Mouse (Mus musculus) induced T-regulatory cell, adult 2 months (primary cell): Measurements from ENCODE around the gene Asf1b.
"Not testable (repeated sequence)": the region's sequence is repeated elsewhere in the genome, so short reads cannot be mapped to it uniquely, and the experiment has no call there.

ENCODE experiments used
- DNase-seq: peaks from one replicate; pipeline ENCODE4 v3.0.0-alpha.2; 2012; ENCODE audit warnings: low read depth

Asf1b gene

DNA sequence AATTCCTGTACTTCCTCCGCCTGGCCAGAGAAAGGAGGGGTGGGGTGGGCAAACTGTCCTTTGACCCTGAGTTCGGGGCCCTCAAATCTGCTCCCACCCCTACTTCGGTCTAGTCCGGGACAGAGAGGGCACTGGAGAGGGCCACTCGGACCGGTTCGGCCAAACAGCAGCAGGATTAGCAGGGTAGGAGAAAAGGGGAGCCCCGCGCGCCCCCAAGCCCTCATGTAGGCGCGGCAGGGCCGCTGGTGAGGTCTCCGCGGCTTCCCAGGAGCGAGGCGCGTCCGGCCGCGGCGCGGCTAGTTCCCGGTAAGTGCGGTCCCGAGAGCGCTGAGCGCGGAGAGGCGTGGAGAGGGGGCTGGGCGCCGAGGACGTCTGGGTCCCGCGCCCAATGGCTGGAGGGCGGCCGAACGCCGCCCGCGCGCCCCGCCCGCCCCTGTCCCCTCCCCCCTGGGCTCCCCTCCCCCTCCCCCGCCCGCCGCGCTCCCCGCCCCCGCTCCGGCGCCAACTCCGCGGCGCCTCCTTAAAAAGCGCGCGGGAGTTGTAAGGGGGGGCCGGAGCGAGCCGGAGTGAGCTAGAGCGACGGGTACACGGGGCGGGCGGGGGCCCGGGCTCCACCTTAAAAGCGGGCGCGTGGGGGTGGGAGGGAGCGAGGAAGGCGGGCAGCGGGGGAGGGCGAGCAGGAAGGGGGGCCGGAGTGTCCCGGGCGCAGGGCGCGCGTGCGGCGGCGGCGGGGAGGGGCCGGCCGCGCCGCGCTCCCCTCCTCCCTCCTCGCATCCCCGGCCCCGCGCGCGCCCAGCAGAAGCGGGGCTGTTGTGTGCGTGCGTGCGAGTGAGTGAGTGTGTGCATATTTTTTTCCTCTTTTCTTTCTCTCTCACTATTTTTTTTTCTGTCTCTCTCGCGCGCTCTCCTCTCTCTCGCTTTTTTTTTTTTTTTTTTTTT lies 41.5 kb downstream of the Asf1b start:
- peak; percentile 80 for DNase-seq

DNA sequence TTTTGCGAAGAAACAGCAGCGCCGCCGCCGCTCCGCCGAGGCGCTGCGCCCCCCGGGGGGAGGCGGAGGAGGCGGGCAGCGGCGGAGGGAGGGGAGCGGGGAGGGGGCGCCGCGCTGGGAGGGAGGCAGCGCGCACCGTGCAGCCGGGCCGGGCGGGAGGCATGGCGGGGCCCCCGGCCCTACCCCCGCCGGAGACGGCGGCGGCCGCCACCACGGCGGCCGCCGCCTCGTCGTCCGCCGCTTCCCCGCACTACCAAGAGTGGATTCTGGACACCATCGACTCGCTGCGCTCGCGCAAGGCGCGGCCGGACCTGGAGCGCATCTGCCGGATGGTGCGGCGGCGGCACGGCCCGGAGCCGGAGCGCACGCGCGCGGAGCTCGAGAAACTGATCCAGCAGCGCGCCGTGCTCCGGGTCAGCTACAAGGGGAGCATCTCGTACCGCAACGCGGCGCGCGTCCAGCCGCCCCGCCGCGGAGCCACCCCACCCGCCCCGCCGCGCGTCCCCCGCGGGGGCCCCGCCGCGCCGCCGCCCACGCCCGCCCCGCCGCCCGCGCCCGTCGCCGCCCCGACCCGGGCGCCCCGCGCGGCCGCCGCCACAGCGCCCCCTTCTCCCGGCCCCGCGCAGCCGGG lies 42.3 kb downstream of the Asf1b start, which contains the start of gene Samd1:
Samd1 (plus strand) TSS at position 162 of the 631 bp plus-strand sequence.
- DNase-seq, result peak; percentile 66

DNA sequence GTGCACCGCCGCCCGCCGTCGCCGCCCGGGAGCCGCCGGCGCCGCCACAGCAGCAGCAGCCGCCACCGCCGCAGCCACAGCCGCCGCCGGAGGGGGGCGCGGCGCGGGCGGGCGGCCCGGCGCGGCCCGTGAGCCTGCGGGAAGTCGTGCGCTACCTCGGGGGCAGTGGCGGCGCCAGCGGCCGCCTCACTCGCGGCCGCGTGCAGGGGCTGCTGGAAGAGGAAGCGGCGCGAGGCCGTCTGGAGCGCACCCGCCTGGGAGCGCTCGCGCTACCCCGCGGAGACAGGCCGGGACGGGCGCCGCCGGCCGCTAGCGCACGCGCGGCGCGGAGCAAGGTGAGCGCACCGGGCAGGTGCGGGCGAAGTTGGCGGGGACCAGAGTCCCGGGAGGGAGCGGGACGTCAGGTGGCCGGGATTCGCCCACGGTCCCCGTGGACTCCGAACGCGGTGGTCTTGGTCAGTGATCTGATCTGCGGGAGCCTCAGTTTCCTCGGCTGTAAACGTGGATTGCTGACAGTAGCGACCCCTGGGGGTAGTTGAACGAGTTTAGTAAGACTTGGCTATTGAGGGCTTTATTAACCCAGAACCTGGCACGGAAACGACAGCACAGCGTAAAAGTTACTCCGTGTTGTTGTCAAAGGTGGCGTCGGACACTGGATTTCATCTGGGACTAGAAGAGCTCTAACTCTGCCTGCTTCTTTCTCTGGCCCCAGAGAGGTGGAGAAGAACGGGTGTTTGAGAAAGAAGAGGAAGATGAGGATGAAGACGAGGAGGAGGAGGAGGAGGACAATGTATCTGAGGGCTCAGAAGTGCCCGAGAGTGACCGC lies 43.1 kb downstream of the Asf1b start:
- DNase-seq, result peak; percentile 87

DNA sequence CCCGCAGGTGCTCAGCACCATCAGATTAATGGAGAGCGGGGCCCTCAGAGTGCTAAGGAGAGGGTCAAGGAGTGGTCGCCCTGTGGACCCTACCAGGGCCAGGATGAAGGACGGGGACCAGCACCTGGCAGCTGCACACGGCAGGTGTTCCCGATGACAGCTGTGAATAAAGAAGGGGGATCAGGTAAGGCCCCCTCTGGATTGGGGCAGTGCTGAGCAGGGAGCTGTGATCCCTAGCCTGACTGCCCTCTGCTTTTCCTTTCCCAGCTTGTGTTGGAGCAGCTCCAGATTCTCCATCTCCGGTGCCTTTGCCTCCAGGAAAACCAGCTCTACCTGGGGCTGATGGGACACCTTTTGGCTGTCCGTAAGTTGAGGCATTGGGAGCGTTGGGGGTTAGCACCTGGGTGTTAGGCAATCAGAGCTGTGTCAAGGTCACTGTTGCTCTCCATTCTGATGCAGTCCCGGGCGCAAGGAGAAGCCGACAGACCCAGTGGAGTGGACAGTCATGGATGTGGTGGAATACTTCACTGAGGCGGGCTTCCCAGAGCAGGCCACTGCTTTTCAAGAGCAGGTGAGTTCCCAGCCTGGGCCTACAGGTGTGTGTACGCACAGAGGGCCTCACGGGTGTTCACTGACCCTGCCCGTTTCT lies 43.9 kb downstream of the Asf1b start:
- DNase-seq, result no peak

DNA sequence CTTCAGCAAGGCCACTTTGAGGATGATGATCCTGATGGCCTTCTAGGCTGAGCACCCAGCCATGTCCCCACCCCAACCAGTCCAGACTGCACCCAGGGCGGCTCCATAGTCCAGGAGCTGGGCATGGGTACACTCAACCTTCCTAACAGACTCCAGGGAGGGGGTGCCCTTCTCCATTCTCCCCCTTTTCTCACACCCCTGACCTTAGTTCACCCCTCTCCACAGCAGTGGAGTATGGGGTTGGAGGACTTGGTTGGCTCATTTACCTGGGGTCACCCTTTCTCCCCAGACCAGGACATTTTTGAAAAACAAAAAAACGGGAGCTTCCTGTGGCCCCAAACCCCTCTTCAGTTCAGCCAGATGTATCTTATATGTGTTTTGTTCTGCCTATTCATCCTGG lies 44.5 kb downstream of the Asf1b start:
- DNase-seq, result no peak

DNA sequence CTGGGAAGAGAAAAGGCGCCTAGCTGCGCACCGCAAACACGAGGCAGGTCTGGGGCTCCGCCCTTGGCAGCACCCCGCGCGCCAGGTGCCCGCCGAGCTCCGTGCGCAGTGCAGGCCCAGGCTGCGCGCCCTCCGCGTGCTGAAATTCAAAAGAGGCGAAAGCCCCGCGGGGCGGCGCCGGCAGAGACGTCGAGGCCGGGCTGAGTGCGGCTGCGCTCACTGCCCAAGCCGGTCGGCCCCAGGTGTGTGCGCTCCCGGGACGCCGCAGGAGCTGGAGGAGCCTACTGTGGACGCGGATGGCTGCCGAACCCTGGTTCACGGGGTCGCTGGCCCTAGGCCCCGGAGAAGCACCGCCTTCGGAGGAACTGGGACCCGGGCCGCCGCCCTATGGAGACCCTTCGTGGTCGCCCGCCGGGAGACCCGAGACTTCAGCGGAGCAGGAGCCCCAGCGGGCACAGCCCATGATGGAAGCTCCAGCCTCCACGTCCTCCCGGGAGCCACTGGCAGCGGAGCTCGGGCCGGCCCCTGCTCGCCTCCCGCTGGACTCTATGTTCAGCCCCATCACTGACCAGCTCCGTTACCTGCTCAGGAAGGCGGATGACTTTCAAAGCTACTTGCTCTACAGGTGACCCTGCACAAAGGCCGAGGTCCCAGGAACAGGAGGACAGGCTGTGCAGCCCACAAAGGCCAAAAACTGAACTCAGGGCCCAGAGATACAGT lies 46.1 kb downstream of the Asf1b start, which contains the start of gene 1700067K01Rik:
1700067K01Rik (plus strand) TSS at position 222 of the 720 bp plus-strand sequence.
- no peak for DNase-seq

DNA sequence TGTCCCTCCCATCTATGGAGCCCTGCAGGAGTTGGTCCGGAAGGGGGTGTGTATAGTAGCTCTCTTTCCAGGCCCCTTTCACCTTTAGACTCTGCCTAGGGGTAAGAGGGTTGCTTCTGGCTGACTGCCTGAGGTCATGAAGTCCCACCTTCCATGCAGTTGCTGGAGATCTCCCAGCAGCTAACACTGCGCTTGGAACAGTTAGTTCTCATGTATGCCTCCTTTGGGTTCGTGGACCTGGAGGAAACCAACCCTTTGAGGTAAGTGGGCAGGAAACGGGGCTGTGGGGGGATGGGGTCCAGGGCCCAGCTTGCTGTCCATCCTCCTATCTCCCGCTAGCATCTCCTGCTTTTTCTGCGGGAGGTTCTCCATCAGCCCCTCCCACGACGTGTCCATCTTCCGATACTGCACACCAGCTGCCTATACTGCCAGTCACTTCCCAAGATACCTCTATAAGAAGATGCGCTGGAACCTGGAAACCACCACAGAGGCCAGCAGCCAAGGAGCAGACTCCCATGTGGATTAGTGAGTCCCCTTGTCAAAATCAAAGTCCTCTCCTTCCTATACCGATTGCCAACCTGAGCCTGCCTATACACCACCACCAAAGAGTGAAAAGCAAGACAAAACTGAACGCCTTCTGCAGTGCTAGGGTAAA lies 47.8 kb downstream of the Asf1b start:
- no peak for DNase-seq

DNA sequence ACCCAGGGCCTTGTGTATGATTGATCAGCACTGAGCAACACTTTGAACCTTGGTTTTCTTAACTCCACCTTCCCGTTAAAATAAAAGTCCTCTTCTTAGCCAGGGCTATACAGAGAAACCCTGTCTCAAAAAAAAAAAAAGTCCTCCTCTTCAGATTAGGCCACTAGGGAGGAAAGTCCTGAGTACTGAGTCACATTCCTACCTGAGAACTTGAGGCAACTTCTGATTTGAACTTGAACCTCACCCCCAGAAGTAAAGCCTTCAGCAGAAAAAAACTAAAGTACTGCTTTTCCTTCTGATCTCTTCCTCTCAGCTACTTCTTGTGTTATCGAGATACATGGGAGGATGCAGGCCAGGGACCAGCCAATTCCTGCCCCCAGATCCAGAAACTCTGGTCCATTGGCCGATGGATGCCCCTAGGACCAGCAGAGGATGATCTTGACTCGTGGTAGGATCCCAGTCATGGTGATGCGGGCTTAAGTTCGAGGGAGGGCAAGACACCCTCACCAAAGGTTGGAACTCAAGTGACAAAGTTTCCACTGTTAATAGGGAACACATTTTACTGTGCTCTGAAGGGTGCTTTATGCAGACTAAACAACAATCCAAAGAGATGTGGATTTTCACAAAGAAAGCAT lies 48.4 kb downstream of the Asf1b start:
- no peak for DNase-seq

DNA sequence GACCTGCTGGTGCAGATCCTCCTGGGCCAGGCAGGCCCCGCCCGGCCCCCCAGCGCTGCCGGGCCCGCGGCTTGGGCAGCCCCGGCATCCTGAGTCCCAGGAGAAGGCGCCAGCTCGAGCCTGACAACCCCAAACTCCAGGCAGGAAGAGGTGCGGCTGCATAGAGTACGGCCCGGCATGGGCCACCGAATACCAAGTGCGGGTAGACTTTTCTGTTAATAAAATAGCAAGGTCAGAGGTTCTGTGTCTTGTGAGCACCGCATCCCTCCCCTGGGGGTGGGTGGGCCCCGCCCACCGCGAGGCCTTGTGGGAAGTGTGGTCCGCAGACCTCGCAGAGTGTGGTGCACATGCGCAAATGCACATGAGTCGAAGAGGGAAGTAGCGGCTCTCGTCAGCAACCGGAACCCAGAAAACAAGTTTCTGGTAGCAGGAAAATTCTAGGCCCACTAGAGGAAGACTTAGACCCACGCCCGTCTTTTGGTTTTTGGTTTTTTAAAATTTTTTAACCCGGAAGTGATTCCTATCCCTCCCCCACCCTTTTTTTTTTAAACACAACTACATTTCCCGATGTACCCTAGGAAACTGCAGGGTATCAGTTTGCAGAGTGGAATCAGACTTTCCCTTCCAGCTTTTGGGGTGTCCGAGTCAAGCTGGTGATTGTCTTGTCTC lies 49.4 kb downstream of the Asf1b start:
- DNase-seq, result peak; percentile 98

DNA sequence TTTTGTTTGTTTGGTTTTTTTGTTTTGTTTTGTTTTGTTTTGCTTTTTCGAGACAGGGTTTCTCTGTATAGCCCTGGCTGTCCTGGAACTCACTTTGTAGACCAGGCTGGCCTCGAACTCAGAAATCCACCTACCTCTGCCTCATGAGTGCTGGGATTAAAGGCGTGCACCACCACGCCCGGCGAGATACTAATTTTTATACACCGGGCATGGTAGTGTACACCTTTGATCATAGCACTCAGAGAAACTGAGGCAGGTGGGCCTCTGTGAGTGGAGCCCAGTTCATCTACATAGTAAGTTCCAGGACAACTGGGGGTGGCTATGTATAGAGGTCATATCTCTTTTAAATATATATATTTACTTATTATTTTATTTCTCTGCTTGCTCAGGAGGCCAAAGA lies 50.2 kb downstream of the Asf1b start:
- DNase-seq, result not testable (repeated sequence)

DNA sequence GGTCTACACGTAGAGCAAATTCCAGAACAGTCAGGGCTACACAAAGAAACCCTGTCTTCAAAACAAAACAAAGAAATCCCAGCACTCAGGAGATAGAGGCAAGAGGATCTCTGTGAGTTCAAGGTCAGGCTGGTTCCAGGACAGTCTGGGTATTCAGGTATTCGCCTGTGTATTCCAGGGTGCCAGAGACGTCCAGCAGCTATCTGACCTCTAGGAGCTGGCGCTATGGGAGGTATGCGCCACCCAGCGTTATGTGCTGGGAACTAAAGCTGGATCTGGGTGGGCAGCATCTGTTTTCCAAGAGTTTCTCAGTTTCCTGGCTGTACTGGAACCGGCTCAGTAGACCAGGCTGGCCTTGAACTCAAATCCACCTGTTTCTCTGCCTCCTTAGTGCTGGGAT lies 53.1 kb downstream of the Asf1b start:
- no peak for DNase-seq

DNA sequence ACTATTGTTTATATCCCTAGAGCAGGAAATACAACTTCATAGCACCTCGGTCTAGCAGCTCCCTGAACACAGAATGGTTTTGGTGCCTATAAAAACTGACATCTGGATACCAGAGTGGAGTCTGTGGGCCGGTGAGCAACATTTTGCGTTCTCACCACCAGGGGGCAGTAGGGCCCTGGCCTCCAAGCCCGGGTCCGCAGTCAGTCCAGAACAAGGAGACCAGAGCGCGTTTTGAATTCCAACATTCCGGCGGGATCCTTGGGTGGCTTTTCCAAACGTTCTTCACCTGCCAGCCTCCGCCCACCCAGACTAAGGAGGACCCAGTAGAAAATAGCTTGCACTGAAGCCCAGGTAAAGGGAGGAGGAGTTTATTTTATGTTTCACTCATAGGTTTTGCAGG lies 54.6 kb downstream of the Asf1b start:
- peak; percentile 88 for DNase-seq

DNA sequence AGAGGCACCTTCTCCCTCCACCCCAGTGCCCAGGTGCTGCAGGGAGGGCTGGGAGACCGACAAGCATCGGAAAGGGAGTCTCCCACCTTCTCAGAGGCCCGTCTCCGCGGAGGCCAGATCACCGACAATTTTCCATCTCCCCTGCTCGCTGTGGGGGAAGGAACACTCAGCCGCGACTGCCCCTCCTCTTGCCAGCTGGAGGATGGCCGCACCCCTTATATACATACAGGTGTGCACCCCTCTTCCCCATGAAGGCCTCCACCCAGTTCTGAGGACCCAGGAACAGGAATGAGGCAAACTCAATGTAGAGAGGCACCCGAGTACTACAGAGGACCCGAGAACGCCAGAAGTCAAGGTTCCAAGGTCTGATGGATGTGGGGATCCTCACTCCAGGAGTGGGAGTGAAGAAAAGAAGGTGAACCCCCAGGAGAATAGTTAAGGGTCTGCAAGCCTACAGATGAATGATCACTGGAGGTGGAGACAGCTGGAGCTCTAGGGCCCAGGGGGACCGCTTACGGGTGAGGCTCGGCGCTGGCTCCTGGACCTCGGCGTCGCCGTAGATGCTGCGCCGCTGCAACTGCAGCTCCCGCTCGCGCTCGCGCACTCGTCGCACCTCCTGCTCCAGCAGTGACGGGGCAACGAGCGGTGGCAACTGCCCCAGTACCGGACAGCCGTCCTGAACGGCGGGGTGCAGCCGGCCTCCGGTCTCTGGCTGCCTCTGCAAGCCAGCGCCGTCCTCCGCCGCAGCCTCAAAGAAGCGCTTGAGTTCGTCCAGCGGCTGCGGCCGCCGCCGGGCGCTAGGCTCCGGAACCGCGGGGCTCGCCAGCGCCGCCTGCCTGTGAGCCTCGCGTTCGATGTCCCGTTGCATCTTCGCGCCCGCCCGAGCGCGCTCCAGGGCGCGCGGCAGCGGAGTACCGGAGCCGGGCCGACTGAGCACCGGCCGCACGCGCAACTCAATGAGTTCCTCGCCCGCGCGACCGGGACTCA lies 55.6 kb downstream of the Asf1b start:
- peak; percentile 87 for DNase-seq

DNA sequence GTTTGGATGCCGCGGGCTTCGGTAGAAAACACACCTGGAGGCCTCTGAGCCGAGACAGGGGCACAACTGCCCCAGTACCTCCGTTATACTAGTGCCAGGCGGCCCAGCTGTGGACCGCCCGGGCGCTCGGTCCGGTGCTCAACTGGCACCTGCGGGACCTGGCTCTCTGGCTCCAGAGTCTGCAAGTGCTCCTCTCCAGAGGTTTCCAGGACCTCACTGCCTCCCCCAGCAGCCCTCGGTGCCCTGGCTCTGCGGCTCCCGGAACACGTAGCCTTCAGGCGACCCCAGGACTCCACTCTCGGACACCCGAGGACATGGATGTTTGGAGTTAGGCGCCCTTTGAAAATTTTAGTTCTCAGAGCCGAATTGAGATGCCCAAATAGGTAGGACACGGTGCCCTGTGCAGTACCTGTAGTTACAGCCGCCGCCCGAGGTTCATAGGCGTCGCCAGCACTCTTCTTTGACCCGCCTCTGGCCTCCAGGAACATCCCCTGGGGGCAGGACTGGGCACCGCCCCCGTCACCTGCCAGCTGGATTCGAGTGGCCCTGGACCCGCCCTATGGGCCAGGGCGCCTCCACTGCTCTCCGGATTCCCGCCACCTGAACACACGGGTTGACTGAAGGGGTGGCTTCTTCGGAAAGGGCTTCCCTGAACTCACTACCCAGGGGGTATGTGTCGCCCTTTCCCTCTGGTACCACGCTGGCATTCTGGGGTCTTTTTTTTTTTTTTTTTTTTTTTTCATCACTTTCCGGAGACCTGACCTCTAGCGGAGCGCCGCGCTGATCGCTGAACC lies 56.6 kb downstream of the Asf1b start, which contains the start of gene 2210011C24Rik:
2210011C24Rik (minus strand) TSS at position 467 of the 794 bp plus-strand sequence.
- peak; percentile 69 for DNase-seq

DNA sequence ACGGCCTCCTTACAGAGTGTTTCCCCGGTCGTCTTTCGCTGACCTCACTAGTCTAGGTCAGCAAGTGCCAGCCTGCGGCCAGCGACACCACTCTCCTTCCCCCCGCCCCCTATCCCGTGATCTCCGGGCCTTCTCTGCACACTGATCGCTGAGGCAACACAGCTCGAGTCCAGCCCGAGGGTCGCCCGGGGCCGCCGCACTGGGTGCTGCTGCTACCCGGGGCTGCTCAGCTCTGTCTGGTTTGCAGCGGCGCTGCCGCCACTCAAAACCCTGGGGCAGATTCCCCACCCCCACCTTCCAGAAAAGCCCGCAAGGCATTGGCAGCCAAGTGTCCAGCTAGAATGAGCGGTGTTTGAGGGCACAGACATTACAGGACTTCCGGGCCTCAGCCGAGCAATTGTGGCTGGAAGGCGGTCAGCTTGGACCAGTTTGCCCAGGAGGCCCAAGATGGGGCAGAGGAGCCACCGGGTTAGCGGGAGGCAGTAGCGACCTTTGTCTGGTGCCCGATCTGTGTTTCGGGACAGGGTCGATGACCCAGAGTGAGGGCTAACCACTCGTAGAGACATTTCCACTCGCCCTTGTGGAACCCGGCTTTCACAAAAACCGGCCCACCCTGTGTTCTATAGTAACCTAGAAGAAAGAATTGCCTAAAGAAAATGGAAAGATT lies 57.3 kb downstream of the Asf1b start:
- DNase-seq, result no peak

DNA sequence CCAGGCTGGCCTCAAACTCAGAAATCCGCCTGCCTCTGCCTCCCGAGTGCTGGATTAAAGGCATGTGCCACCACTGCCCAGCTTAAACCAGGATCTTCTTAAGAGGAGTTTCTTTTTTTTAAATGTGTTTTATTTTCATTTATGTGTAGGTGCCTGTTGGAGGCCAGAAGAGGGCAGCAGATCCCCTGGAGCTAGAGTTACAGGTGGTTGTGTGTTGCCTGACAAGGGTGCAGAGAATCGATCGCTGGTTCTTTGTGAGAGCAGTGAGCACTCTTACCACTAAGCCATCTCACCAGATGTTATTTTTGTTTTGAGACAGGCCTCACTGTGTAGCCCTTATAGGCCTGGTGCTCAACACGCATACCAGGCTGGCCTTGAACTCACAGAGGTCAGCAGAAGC lies 60.5 kb downstream of the Asf1b start:
- no peak for DNase-seq

DNA sequence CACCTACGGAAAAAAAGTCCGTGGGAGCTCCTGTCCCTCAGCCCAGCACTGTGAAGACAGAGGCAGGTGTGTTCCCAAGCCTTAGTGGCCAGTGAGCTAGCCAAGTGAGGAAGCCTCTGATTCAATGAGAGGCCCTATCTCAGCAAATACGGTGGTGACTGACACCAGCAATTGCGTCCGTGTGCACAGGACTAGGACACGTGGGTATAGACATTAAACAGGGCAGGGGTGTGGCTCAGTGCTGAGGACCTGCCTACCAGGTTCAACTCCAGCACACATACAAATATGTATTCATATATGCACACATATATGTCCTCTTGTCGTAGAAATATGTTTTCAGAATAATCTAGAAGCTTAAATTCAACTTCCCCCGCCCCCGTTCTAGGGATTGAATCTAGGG lies 64.4 kb downstream of the Asf1b start:
- DNase-seq, result no peak
